Mouse (Mus musculus): ENCODE results near the gene Tmem150c. TPM values are rescaled to one million over a fixed set of nuclear protein-coding genes. Genes with fewer than 3 reads are reported as not detected.

Gene Tmem150c
- total RNA-seq, 1 experiment: 0.22 TPM

DNA sequence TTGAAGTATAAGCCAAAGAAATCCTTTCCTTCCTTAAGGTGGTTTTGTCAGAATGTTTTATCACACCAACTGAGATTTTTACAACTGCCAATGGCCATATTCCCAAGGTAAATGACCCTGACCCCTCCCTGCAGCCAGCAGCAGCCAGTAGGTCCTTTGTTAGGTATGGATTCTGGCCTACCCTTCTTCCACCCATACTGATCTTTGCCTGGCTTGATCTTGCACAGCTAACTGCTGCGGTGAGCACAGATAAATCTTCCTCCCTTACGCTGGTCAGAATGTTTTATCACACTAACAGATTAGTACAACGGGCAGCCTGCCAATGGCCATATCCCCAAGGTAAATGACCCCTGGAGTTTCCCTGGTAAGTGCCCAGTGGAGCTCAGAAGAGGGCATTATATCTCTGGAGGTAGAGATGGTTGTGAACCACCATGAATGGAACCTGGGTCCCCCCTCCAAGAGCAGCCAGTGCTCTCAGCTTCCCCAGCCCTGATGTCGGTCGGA lies 103.7 kb downstream of the Tmem150c start:
- Histone ChIP-seq H3K4me1 (ENCODE audit: control insufficient read depth in 2 of 2, insufficient read depth in 2 of 2, low read length in 2 of 2, poor library complexity in 1 of 2) (peaks cover 3 to 21% of the 10 kb centered on the region in 2 experiments; a peak in 2 of 4 replicates), H3K4me3 (ENCODE audit: insufficient read depth in 1 of 2, low read depth in 1 of 2, low read length in 2 of 2, poor library complexity in 1 of 2, severe bottlenecking in 1 of 2) (no peak overlapping the region), H3K36me3 (ENCODE audit: control insufficient read depth, insufficient read depth, low read length, poor library complexity, severe bottlenecking) (peaks cover 23% of the 10 kb centered on the region), H3K9ac (ENCODE audit: insufficient read depth, low read depth, low read length, poor library complexity, severe bottlenecking) (no peak overlapping the region), H3K27ac (ENCODE audit: insufficient read depth, low read depth, low read length, poor library complexity, severe bottlenecking) (no peak overlapping the region), H3K9me3 (ENCODE audit: control insufficient read depth, insufficient read depth, low read depth, low read length) (no peaks in the 10 kb centered on the region)
- TF ChIP-seq HCFC1 (IDR thresholded peaks at IDR 0.05; ENCODE audit: borderline replicate concordance, insufficient read depth, low read length): no peak
- no peak for TF ChIP-seq CHD2 (IDR thresholded peaks at IDR 0.05; ENCODE audit: low read depth, low read length)
- no peak for TF ChIP-seq ZNF384 (IDR thresholded peaks at IDR 0.05; ENCODE audit: low read depth, low read length)
- no peak for TF ChIP-seq MAFK (IDR thresholded peaks at IDR 0.05; ENCODE audit: insufficient read depth, low read depth, low read length)
- TF ChIP-seq ZC3H11A (IDR thresholded peaks at IDR 0.05; ENCODE audit: borderline replicate concordance, low read depth, low read length): no peak
- in situ Hi-C loops (cut with MboI; ENCODE audit: low sequenced_read_pairs in 2 of 2, unreplicated experiment in 2 of 2): loop anchor here in 1 of 2 experiments (25.0 kb wide), 1 partner anchor 106 kb away; the partner anchor contains the start of gene Tmem150c
- no peak for DNase-seq (ENCODE audit: low read depth, low spot score)

DNA sequence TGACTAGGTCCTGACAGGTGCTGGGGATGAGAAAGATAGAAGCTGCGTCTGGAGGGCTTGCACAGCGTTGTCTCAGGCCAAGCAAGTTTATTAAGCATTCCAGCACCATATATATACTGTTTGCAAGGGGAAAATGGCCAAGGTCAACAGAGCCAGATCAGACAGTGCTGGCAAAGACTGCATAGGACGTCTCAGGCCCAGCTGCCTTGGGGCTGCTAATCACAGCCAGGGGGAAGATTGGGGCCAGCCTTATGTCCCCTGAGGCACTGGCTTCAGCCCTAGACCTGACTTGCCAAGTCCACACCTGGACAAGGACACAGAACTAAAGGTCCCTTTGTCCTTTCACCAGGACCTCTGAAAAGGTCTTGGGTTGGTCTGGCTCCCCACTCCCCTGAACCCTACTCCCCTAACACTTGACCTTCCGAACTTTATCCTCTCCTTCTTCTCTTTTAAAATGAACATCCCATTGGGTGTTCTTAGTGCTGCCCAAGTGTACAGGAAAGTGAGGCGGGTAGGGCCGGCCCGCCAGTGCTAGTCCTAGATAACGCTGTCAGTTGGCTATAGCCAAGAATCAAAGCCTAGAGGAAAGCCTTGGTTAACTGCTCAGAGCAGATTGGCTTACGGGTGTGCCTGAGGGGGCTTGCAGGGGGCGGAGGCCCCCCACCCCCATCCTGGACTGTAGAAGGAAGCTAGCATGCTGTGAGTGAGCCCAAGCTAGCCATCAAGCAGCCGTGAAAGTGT lies 104.6 kb downstream of the Tmem150c start:
- no peak overlapping the region for H3K4me3 ChIP-seq (ENCODE audit: insufficient read depth in 1 of 2, low read depth in 1 of 2, low read length in 2 of 2, poor library complexity in 1 of 2, severe bottlenecking in 1 of 2)
- H3K9ac ChIP-seq (ENCODE audit: insufficient read depth, low read depth, low read length, poor library complexity, severe bottlenecking): no peak overlapping the region
- in situ Hi-C loops (cut with MboI; ENCODE audit: low sequenced_read_pairs in 2 of 2, unreplicated experiment in 2 of 2): loop anchor here in 1 of 2 experiments (25.0 kb wide), 1 partner anchor 107 kb away; the partner anchor contains the start of gene Tmem150c
- no peak for DNase-seq (ENCODE audit: low read depth, low spot score)
- H3K9me3 ChIP-seq (ENCODE audit: control insufficient read depth, insufficient read depth, low read depth, low read length): no peaks in the 10 kb centered on the region
- H3K4me1 ChIP-seq (ENCODE audit: control insufficient read depth in 2 of 2, insufficient read depth in 2 of 2, low read length in 2 of 2, poor library complexity in 1 of 2): peaks cover 3 to 24% of the 10 kb centered on the region in 2 experiments; a peak in 2 of 4 replicates
- TF ChIP-seq ZNF384 (IDR thresholded peaks at IDR 0.05; ENCODE audit: low read depth, low read length) (no peak), HCFC1 (IDR thresholded peaks at IDR 0.05; ENCODE audit: borderline replicate concordance, insufficient read depth, low read length) (no peak), MAFK (IDR thresholded peaks at IDR 0.05; ENCODE audit: insufficient read depth, low read depth, low read length) (no peak), CHD2 (IDR thresholded peaks at IDR 0.05; ENCODE audit: low read depth, low read length) (no peak), ZC3H11A (IDR thresholded peaks at IDR 0.05; ENCODE audit: borderline replicate concordance, low read depth, low read length) (no peak)
- H3K27ac ChIP-seq (ENCODE audit: insufficient read depth, low read depth, low read length, poor library complexity, severe bottlenecking): no peak overlapping the region
- peaks cover 18% of the 10 kb centered on the region for H3K36me3 ChIP-seq (ENCODE audit: control insufficient read depth, insufficient read depth, low read length, poor library complexity, severe bottlenecking)

DNA sequence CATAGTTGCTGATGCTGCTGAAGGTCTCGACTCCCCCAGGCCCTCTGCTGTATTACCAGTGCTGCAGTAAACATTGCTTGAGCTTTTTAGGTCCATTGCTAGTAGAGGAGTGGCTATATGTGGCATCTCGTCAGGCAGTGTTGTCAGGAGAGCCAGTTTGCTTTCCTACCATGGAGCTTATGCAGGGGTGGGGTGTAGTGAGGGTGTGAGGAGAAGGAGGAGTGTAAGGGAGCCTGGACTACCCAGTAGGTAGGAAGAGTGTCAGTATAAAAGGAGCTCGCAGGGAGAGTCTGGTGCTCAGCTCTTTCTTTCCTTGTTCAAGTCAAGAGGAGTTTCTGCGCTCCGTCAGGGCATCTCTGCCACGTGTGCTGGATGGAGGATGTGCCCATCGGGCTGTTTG lies 106.9 kb downstream of the Tmem150c start:
- TF ChIP-seq MAFK (IDR thresholded peaks at IDR 0.05; ENCODE audit: insufficient read depth, low read depth, low read length) (no peak), ZNF384 (IDR thresholded peaks at IDR 0.05; ENCODE audit: low read depth, low read length) (no peak), ZC3H11A (IDR thresholded peaks at IDR 0.05; ENCODE audit: borderline replicate concordance, low read depth, low read length) (no peak), CHD2 (IDR thresholded peaks at IDR 0.05; ENCODE audit: low read depth, low read length) (no peak), HCFC1 (IDR thresholded peaks at IDR 0.05; ENCODE audit: borderline replicate concordance, insufficient read depth, low read length) (no peak)
- Histone ChIP-seq H3K36me3 (ENCODE audit: control insufficient read depth, insufficient read depth, low read length, poor library complexity, severe bottlenecking) (peaks cover 12% of the 10 kb centered on the region; the same call in 1 of the 2 replicates), H3K9ac (ENCODE audit: insufficient read depth, low read depth, low read length, poor library complexity, severe bottlenecking) (no peak overlapping the region), H3K4me3 (ENCODE audit: insufficient read depth in 1 of 2, low read depth in 1 of 2, low read length in 2 of 2, poor library complexity in 1 of 2, severe bottlenecking in 1 of 2) (no peak overlapping the region), H3K9me3 (ENCODE audit: control insufficient read depth, insufficient read depth, low read depth, low read length) (no peaks in the 10 kb centered on the region), H3K4me1 (ENCODE audit: control insufficient read depth in 2 of 2, insufficient read depth in 2 of 2, low read length in 2 of 2, poor library complexity in 1 of 2) (peaks cover 6 to 26% of the 10 kb centered on the region in 2 experiments; a peak in 3 of 4 replicates), H3K27ac (ENCODE audit: insufficient read depth, low read depth, low read length, poor library complexity, severe bottlenecking) (no peak overlapping the region; the same call in 1 of the 2 replicates)
- DNase-seq (ENCODE audit: low read depth, low spot score): no peak
- in situ Hi-C loops (cut with MboI; ENCODE audit: low sequenced_read_pairs in 2 of 2, unreplicated experiment in 2 of 2): loop anchor here in 1 of 2 experiments (25.0 kb wide), 1 partner anchor 110 kb away; the partner anchor contains the start of gene Tmem150c

DNA sequence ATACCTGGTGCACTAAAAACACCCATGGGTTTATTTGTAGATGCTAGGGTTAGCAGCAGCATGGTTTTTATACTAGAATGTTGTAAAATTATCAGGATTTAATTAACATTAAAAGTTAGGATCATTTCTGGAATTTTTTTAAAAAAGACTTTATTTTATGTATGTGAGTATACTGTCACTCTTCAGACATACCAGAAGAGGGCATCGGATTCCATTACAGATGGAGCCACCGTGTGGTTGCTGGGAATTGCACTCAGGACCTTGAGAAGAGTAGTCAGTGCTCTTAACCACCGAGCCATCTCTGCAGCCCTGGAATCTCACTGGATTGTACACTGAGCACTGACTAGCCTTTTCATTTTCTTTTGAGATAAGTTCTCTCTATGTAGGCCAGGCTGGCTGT lies 109.7 kb downstream of the Tmem150c start:
- Histone ChIP-seq H3K36me3 (ENCODE audit: control insufficient read depth, insufficient read depth, low read length, poor library complexity, severe bottlenecking) (peaks cover 9% of the 10 kb centered on the region; the same call in 1 of the 2 replicates), H3K9ac (ENCODE audit: insufficient read depth, low read depth, low read length, poor library complexity, severe bottlenecking) (peak overlapping the region; percentile 40; the same call in 1 of the 2 replicates), H3K4me1 (ENCODE audit: control insufficient read depth in 2 of 2, insufficient read depth in 2 of 2, low read length in 2 of 2, poor library complexity in 1 of 2) (peaks cover 8 to 23% of the 10 kb centered on the region in 2 experiments), H3K4me3 (ENCODE audit: insufficient read depth in 1 of 2, low read depth in 1 of 2, low read length in 2 of 2, poor library complexity in 1 of 2, severe bottlenecking in 1 of 2) (no peak overlapping the region), H3K27ac (ENCODE audit: insufficient read depth, low read depth, low read length, poor library complexity, severe bottlenecking) (no peak overlapping the region), H3K9me3 (ENCODE audit: control insufficient read depth, insufficient read depth, low read depth, low read length) (no peaks in the 10 kb centered on the region)
- TF ChIP-seq HCFC1 (IDR thresholded peaks at IDR 0.05; ENCODE audit: borderline replicate concordance, insufficient read depth, low read length) (no peak), ZNF384 (IDR thresholded peaks at IDR 0.05; ENCODE audit: low read depth, low read length) (no peak), CHD2 (IDR thresholded peaks at IDR 0.05; ENCODE audit: low read depth, low read length) (no peak), ZC3H11A (IDR thresholded peaks at IDR 0.05; ENCODE audit: borderline replicate concordance, low read depth, low read length) (no peak), MAFK (IDR thresholded peaks at IDR 0.05; ENCODE audit: insufficient read depth, low read depth, low read length) (no peak)
- in situ Hi-C loops (cut with MboI; ENCODE audit: low sequenced_read_pairs in 2 of 2, unreplicated experiment in 2 of 2): loop anchor here in 1 of 2 experiments (25.0 kb wide), 1 partner anchor 112 kb away; the partner anchor contains the start of gene Tmem150c
- DNase-seq (ENCODE audit: low read depth, low spot score): no peak
